Mouse (Mus musculus) ES-Bruce4 (cell line): ENCODE measurements around the gene Rpl7l1.

Experiments
- CTCF ChIP-seq: IDR thresholded peaks from one replicate; pipeline ENCODE4 v1.8.1; 2011; ENCODE audit warnings: low read depth, low read length
- EP300 ChIP-seq: IDR thresholded peaks from 2 replicates; pipeline ENCODE4 v1.6.1; 2011; ENCODE audit warnings: low read depth, low read length; ENCODE audit not compliant: insufficient read depth
- POLR2A ChIP-seq: IDR thresholded peaks from one replicate; pipeline ENCODE4 v1.8.1; 2011; ENCODE audit warnings: low read length; ENCODE audit not compliant: insufficient read depth

GRCm38 (mm10) chr17:46742986-46743385, 39.5 kb downstream of the Rpl7l1 start:
- no peak for TF ChIP-seq CTCF
- TF ChIP-seq POLR2A: no peak
- TF ChIP-seq EP300: no peak
